Mouse (Mus musculus) lung, postnatal 0 days (tissue): ENCODE data around the gene Gpx6.

Experiments used
- CTCF ChIP-seq: IDR thresholded peaks from 2 replicates; pipeline ENCODE4 v1.5.1; 2016; ENCODE audit warnings: antibody characterized with exemption, mild to moderate bottlenecking
- EP300 ChIP-seq: IDR thresholded peaks from 2 replicates; pipeline ENCODE4 v1.6.1; 2016; ENCODE audit warnings: antibody characterized with exemption, mild to moderate bottlenecking, control low read depth

GRCm38 (mm10) chr13:21292631-21293030 lies 19.3 kb upstream of the Gpx6 start, which contains the start of gene Gpx5:
- no peak for TF ChIP-seq EP300
- no peak for TF ChIP-seq CTCF
